Mouse (Mus musculus): ENCODE data around the gene Ndufaf5. TPM values are rescaled to one million over a fixed set of nuclear protein-coding genes. Genes with fewer than 3 reads are reported as not detected.

Gene Ndufaf5
- polyA plus RNA-seq (2015; fragmentation: Illumina TruSeq; extraction: RNeasy Lipid Tissue Mini Kit (QIAGEN cat#74804); ENCODE audit: insufficient read depth, low read depth, low replicate concordance): 3.5 TPM

DNA sequence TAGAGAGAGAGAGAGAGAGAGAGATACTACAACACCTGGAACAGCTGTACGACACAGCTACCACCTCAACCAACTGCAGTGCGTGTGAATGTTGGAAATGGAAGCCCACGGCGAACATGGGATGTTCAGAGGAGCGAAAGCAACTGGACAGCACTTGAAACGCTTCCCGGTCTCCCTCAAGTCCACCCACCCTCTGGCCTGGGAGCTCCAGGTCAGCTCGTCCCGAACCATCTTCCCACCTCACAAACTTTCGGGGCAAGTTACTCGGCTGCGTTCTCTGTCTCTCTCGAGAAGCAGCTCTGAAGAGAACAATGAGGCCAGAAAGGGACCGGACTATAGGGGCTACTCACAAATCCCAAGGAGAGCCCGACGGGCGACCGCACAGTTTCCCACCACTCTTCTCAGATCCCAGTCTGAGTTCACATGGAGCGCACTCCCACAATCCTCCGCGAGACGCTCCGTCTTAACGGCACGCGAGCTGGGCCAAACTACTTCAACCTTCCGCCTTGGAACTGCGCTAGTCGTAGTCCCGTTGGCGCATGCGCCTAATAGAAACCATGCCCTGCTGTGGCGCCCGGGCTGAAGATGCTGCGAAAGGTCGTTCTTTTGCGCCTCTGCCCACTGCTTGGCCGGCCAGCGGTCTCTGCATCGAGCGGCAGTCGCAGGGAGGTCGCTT, at the start of gene Ndufaf5, which contains the start of gene Esf1:
Gene Ndufaf5, plus strand, starts transcription at position 523 of the 676 bp plus-strand sequence.
Gene Esf1, minus strand, starts transcription at position 438 of the 676 bp plus-strand sequence.

DNA sequence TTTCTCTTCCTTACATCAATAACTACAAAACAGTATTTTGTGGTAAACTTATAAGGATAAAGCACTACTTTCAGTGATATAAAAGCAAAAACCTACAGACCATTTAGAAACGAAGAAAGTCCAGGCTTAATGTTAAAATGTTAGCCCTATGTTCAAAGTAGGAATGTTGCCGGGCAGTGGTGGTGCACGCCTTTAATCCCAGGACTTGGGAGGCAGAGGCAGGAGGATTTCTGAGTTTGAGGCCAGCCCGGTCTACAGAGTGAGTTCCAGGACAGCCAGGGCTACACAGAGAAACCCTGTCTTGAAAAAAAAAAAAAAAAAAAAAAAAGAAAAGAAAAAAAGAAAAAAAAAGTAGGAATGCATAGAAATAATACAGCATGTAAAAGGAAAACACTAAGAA, 18.7 kb upstream of the Ndufaf5 start, which contains the start of gene Gm17374:
Gene Gm17374, plus strand, starts transcription at position 301 of the 400 bp plus-strand sequence.

Other genes starting within 250 kb of the Ndufaf5 start
- 2.8 TPM for gene Tasp1, start 103.8 kb upstream of the Ndufaf5 start, polyA plus RNA-seq (2015; fragmentation: Illumina TruSeq; extraction: RNeasy Lipid Tissue Mini Kit (QIAGEN cat#74804); ENCODE audit: insufficient read depth, low read depth, low replicate concordance)
- gene Gm17374, start 18.6 kb upstream of the Ndufaf5 start, polyA plus RNA-seq (2015; fragmentation: Illumina TruSeq; extraction: RNeasy Lipid Tissue Mini Kit (QIAGEN cat#74804); ENCODE audit: insufficient read depth, low read depth, low replicate concordance): not detected
- gene Esf1, start 85 bp upstream of the Ndufaf5 start, polyA plus RNA-seq (2015; fragmentation: Illumina TruSeq; extraction: RNeasy Lipid Tissue Mini Kit (QIAGEN cat#74804); ENCODE audit: insufficient read depth, low read depth, low replicate concordance): 7.1 TPM
- not detected for gene Sel1l2, start 219.1 kb downstream of the Ndufaf5 start, polyA plus RNA-seq (2015; fragmentation: Illumina TruSeq; extraction: RNeasy Lipid Tissue Mini Kit (QIAGEN cat#74804); ENCODE audit: insufficient read depth, low read depth, low replicate concordance)
- 3.3 TPM for gene Macrod2, start 224.7 kb downstream of the Ndufaf5 start, polyA plus RNA-seq (2015; fragmentation: Illumina TruSeq; extraction: RNeasy Lipid Tissue Mini Kit (QIAGEN cat#74804); ENCODE audit: insufficient read depth, low read depth, low replicate concordance)

Measured in pancreas, adult 10 weeks (tissue).